ENCODE assay signal across 8 mouse cellular contexts in genomic region chr6:124570026-124570425, GRCm38 (mm10). TPM values are rescaled to one million over a fixed set of nuclear protein-coding genes. Genes with fewer than 3 reads are reported as not detected.
DNase-seq lines count a peak whose midpoint lies in the region; ATAC-seq lines count a peak whose summit lies in the region.

TSS of gene C1rb (plus strand) at chr6:124570294.

- no peaks in the 10 kb centered on the region for H3K36me3 ChIP-seq in heart, embryonic 10.5 days
- H3K36me3 ChIP-seq in hindbrain, embryonic 14.5 days (replicated peaks; ENCODE audit: control insufficient read depth, insufficient read depth), result no peaks in the 10 kb centered on the region
- no peaks in the 10 kb centered on the region for H3K36me3 ChIP-seq in midbrain, embryonic 14.5 days (ENCODE audit: control insufficient read depth, insufficient read depth, low read length)

- no peak within 1 kb of the TSS; the same call in 1 of the 2 replicates for H3K4me3 ChIP-seq in heart, embryonic 10.5 days
- no peak within 1 kb of the TSS for H3K4me3 ChIP-seq in hindbrain, embryonic 14.5 days (replicated peaks; ENCODE audit: low read length)
- H3K4me3 ChIP-seq in midbrain, embryonic 14.5 days (replicated peaks; ENCODE audit: low read depth, low read length), result no peak within 1 kb of the TSS

- no peak within 1 kb of the TSS for H3K27ac ChIP-seq in heart, embryonic 10.5 days
- no peak within 1 kb of the TSS for H3K27ac ChIP-seq in hindbrain, embryonic 14.5 days
- no peak within 1 kb of the TSS for H3K27ac ChIP-seq in midbrain, embryonic 14.5 days (replicated peaks; ENCODE audit: low read depth, low read length)

- H3K9ac ChIP-seq in hindbrain, embryonic 14.5 days, result no peak within 1 kb of the TSS
- no peak within 1 kb of the TSS for H3K9ac ChIP-seq in midbrain, embryonic 14.5 days (replicated peaks; ENCODE audit: low read length)

- DNase-seq in heart, adult 11 months, result peak; percentile 88
- DNase-seq in heart, embryonic 10.5 days (ENCODE audit: low spot score), result no peak
- DNase-seq in c-Kit-positive CD71-positive TER-119-positive erythroid progenitor cells, embryonic 14.5 days (ENCODE audit: low spot score), result peak; percentile 65
- peak; percentile 26 to 66 for DNase-seq in frontal cortex, postnatal 10 days (ENCODE audit: low spot score in 2 of 2)
- DNase-seq in hindbrain, embryonic 14.5 days (ENCODE audit: low spot score), result peak; percentile 79
- DNase-seq in left cerebral cortex, adult 18-20 months (ENCODE audit: low spot score in 2 of 2), result peak; percentile 66 to 69
- DNase-seq in midbrain, embryonic 14.5 days, result peak; percentile 81
- peak; percentile 6 to 41 for DNase-seq in spleen, postnatal 36 days (ENCODE audit: low spot score in 2 of 2)

- ATAC-seq in hindbrain, embryonic 14.5 days (ENCODE audit: low FRiP score), result no peak
- ATAC-seq in midbrain, embryonic 14.5 days (ENCODE audit: low FRiP score, low TSS enrichment), result no peak

- no peak within 1 kb of the TSS for H3K4me2 ChIP-seq in hindbrain, embryonic 14.5 days (replicated peaks)
- H3K4me2 ChIP-seq in midbrain, embryonic 14.5 days (ENCODE audit: low read length), result no peak within 1 kb of the TSS

- H3K27me3 ChIP-seq in heart, embryonic 10.5 days (ENCODE audit: insufficient read depth, poor library complexity, severe bottlenecking), result no peaks in the 10 kb centered on the region
- no peaks in the 10 kb centered on the region for H3K27me3 ChIP-seq in hindbrain, embryonic 14.5 days (ENCODE audit: control insufficient read depth, insufficient read depth, low read length)
- H3K27me3 ChIP-seq in midbrain, embryonic 14.5 days (ENCODE audit: control insufficient read depth, insufficient read depth, low read length), result no peaks in the 10 kb centered on the region

- WGBS in heart, embryonic 10.5 days, result 2% methylated on average over 8 of the region's 8 CpGs
- 5% methylated on average over 8 of the region's 8 CpGs for WGBS in hindbrain, embryonic 14.5 days
- 2% methylated on average over 8 of the region's 8 CpGs for WGBS in midbrain, embryonic 14.5 days

- H3K9me3 ChIP-seq in heart, embryonic 10.5 days, result no peaks in the 10 kb centered on the region
- no peaks in the 10 kb centered on the region for H3K9me3 ChIP-seq in hindbrain, embryonic 14.5 days (ENCODE audit: control insufficient read depth, low read length)
- no peaks in the 10 kb centered on the region for H3K9me3 ChIP-seq in midbrain, embryonic 14.5 days (ENCODE audit: control insufficient read depth, low read length)

- no peaks in the 10 kb centered on the region for H3K4me1 ChIP-seq in heart, embryonic 10.5 days
- H3K4me1 ChIP-seq in hindbrain, embryonic 14.5 days (replicated peaks; ENCODE audit: control insufficient read depth, insufficient read depth, low read length), result no peaks in the 10 kb centered on the region
- no peaks in the 10 kb centered on the region for H3K4me1 ChIP-seq in midbrain, embryonic 14.5 days (ENCODE audit: control insufficient read depth, insufficient read depth, low read length)

RNA-seq across cellular contexts. Expression of gene C1rb, which starts in this region (rescaled TPM):
- polyA plus RNA-seq in heart, embryonic 10.5 days (2016; fragmentation: Nextera tagmentation; extraction: Ambion mirVana), result not detected in 2 replicates
- polyA plus RNA-seq in hindbrain, embryonic 14.5 days (2014; fragmentation: Nextera tagmentation; extraction: Ambion mirVana), result not detected in 2 replicates
- under 1 TPM; 0.30 to 0.44 TPM for total RNA-seq in left cerebral cortex, adult 18-20 months (2021)
- polyA plus RNA-seq in midbrain, embryonic 14.5 days (2014; fragmentation: Nextera tagmentation; extraction: Ambion mirVana), result not detected in 2 replicates

Comparison
In these comparisons a context has a peak if more than half of its experiments do, and no peak if none do; other contexts are left out.
1. Peak in DNase-seq in hindbrain, embryonic 14.5 days; RNA of the gene not detected or under 1 TPM.
2. Peak in DNase-seq in left cerebral cortex, adult 18-20 months; RNA of the gene not detected or under 1 TPM.
3. Peak in DNase-seq in midbrain, embryonic 14.5 days; RNA of the gene not detected or under 1 TPM.